Mouse (Mus musculus) liver, adult 2 months (tissue): ENCODE measurements at regions not wholly inside any gene's neighbourhood (a gene's known extent, or its start where the extent isn't known, plus 50 kb on each side); places are given as distances from the start of the nearest gene placed in this dataset.

Experiments
- CTCF ChIP-seq: fragments of 200-500 bp; IDR thresholded peaks from 2 replicates; pipeline ENCODE4 v1.5.1; 2011; ENCODE audit warnings: low read depth, low read length, control low read depth
- POLR2A ChIP-seq: fragments of 200-500 bp; IDR thresholded peaks from 2 replicates; pipeline ENCODE4 v1.6.1; 2011; ENCODE audit warnings: low read length, control low read depth; ENCODE audit not compliant: insufficient read depth; ENCODE audit errors: extremely low read depth

DNA sequence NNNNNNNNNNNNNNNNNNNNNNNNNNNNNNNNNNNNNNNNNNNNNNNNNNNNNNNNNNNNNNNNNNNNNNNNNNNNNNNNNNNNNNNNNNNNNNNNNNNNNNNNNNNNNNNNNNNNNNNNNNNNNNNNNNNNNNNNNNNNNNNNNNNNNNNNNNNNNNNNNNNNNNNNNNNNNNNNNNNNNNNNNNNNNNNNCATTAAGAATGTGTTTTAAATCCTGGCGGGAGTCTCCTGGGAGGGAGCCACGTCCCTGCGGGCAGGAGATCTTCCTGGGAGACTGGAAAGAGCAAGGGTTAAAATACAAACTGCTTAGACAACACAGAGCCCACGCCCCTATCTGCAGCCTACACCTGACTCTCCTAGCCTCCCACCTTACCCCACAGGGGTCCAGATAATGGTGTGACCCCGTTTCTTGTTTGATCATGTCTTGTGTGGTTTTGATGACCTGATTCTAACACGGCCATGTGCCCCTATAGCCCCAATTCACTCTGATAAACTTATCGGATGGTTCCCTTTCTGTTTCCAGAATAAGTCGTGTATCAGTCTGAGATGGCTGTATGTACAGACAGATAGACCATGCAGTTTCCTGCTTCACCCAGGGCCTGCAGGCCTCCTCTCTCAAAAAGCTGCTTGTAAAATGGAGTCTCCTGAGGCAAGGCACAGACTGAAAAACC lies 160.8 kb downstream of the Rpl14 start:
- no peak for TF ChIP-seq CTCF
- no peak for TF ChIP-seq POLR2A
